Mouse (Mus musculus): ENCODE measurements at regions not wholly inside any gene's neighbourhood (a gene's known extent, or its start where the extent isn't known, plus 50 kb on each side); places are given as distances from the start of the nearest gene placed in this dataset.

GRCm38 (mm10) chr11:117538732-117539131, 54.6 kb downstream of the Gm11733 start:
- DNase-seq, result no peak

GRCm38 (mm10) chr11:117540609-117541008, 56.4 kb downstream of the Gm11733 start:
- DNase-seq, result no peak

DNA sequence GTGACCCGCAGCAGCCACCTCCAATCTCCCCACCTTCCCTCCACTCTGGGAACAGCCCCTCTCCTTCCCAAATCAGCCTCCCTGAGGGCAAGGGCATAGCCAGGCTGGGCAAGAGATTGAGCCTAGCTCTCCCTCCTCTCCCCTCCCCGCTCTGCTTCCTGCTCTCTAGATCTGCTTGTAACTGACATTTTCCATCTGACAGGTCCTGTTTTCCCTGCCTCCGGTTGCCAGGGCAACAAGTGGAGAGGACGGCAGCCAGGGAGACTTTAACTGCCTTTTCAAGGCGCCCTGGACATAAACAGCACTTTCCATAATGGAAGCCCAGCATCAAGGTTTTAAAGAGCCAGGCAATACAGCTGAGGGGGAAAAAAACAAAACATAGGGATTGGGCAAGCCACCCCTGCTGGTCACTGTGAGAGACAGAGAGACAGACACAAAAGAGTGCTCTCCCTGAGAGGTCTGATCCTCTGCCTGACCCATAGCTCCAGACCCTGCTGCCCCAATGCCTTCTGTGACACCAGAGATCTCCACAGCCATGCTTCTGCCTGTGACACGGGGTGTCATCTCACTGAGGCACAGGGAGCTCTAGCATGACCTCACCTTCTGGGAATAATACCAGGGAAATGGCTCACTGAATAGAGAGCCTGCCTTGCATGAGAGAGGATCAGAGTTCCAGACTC, 57.2 kb downstream of the Gm11733 start:
- peak; percentile 73 for DNase-seq

- DNase-seq, result no peak
Measured at GRCm38 (mm10) chr11:117543191-117543590, 59.0 kb downstream of the Gm11733 start.

GRCm38 (mm10) chr11:117544507-117544906, 60.3 kb downstream of the Gm11733 start:
- DNase-seq, result no peak

DNA sequence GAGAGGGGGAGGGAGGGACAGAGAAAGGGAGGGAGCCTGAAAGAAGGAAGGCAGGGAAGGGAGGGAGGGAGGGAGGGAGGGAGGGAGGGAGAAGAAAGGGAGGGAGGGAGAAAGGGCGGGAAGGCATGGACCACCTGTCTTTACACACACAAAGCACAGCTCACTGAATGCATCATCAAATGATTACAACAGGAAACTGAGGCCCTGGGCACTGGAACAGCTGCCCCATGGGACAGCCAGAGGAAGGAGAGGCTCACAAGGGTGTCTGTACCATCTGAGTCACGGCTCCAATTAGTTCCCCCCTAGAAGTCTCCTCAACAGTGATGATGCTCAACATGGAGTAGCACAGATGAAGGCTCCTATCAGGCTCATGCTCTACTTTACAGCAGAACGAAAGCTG, 60.8 kb downstream of the Gm11733 start:
- no peak for DNase-seq

DNA sequence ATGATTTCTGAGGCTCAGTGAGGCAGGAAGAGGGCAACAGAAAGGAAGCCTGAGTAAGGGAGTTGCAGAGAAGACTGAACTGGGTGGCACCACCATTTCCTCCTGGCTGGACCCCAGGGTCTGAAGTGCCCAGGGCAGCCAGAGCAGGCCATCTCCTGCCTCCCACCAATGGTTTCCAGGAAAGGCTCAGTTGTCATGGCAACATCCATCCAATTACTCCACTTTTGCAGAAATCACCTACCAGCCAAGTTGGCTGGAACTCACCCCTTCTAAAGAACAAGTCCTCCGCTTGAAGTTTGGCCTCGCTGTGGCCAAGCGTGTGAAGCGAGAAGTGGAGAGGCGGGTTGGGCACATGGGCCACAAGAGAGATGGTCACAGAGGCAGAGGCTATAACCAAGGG, 67.8 kb downstream of the Gm11733 start:
- no peak for DNase-seq

GRCm38 (mm10) chr11:117552430-117552969, 68.3 kb downstream of the Gm11733 start:
- DNase-seq, result no peak

GRCm38 (mm10) chr11:117554111-117554510, 69.9 kb downstream of the Gm11733 start:
- peak; percentile 67 for DNase-seq

- peak; percentile 65 for DNase-seq
Measured at GRCm38 (mm10) chr11:117557474-117558381, 73.6 kb downstream of the Gm11733 start.

DNA sequence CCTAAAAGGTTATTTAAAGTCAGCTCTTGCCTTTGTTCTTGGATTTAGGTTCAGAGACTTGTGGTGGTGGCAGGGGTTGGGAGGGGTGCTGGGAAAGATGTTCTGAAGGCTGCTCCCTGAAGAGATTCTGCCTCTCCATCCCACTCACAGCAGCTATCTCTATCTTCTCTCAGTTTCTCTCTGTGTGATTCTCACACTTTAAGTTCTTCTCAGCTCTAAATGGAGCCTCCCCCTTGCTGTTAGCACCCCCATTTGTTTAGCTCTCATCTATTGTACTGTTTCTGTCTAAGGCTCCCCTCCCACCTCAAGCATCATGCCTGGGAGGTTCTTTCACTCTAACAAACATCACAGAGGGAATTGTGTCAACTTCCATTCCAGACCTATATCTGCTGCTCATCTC, 75.7 kb downstream of the Gm11733 start:
- DNase-seq, result no peak

DNA sequence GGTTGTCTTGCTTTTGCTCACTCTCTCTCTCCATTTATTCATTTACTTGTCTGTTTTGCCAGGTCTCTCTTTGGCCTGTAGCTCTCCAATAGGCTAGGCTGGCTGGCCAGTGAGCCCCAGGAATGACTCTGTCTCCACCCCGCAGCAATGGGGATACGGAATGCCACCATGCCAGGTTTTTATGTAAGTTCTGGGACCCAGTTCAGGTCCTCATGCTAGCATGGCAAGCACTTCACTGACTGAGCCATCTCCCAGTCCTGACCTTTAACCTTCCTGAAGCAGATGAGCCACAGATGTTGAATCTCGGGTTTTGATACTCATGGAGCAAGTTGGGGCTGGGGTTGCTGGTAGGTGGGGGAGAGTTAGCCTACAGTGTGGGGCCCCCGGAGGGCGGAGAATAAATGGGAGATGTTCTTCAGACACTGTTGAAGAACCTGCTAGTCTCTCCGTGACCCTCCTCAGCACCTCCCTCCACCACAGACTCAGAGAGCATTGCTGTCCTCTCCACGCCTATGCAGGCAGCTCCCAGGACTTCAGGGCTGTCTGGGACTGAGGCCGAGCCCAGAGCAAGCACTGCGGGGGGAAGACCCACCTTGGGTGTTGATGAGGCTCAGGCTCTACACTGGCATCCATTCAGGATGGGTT, 83.9 kb downstream of the Gm11733 start:
- DNase-seq, result no peak

DNA sequence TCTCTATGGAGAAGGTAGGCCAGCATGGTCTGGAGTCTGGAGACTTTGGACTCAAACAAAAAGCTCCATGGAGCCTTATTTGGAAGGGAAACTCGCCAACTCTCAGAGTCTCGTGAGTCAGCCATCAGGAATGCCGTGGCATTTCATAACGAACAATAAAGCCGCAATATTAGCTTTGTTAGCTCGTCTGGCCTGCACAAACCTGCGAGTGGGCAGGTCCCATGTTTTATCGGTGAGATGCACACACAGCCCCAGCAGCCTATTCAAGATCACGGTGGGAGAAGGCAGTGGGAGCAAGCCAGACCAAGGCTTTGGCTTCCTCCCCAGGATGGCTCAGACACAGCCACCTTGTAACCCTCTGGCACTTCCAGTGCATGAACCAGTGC, 84.4 kb downstream of the Gm11733 start:
- peak; percentile 16 for DNase-seq

DNA sequence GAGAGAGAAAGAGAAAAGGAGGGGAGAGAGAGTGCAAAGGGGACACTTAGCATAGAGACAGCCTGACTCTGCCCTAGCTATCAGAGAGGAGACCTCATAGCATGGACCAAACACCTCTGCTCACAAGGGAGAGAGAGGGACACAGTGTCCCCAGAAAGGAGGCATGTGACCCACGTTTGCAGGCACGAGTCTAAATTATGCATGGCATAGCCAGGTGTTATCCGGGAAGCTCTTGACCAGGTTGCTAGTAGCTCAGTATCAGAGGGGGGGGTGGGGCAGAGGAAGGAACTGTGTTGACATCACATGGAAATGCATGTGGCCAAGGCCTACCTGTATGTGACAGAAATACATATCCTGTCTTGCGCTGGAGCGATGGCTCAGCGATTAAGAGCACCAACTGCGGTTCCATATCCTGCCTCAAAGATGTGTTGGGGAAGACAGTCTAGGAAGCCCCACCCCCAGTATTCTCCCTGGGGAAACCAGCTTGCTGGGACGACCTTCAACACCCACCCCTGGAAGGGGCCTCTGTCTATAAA, 84.5 kb upstream of the Tnrc6c start:
- no peak for DNase-seq

- no peak for DNase-seq
Measured at GRCm38 (mm10) chr11:117571858-117572257, 82.2 kb upstream of the Tnrc6c start.

DNA sequence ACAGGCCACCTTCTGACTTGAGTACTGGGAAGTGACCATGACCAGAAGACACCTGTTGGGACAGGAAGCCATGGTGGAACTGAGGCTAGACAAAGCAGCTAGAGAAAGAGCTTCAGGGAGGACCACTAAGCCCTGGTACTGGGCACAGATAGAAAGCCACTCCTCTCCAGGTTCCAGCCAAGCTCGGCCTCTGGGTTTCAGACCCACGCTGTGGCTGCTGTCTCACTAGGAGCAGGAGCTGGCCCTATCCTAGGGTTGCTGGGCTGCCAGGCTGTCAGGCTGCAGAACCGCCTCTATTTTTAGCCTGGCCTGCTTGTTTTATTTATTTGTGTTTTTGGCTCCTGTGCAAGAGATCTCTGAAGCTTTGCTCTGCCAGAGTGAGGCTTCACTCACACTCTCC, 79.4 kb upstream of the Tnrc6c start:
- peak; percentile 14 for DNase-seq

- DNase-seq, result no peak
Measured at GRCm38 (mm10) chr11:117579121-117579520, 75.0 kb upstream of the Tnrc6c start.

GRCm38 (mm10) chr11:117579720-117580119, 74.4 kb upstream of the Tnrc6c start:
- DNase-seq, result no peak

DNA sequence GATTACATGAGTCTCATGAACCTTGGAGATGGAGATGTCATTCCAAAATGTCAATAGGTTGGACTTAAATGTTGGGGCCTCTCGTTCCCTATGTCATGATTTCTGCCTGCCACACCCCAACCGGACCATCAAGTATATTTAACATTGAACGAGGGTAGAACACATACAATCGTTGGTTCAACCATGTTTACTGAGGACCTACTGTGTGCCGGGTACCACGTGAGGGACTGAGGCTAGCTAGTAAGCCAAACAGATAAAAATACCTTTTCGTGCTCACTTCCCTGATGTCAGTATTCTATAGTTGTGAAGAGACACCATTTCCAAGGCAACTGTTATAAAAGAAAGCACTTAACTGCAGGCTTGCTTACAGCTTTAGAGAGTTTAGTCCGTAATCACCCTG, 70.6 kb upstream of the Tnrc6c start:
- DNase-seq, result no peak

GRCm38 (mm10) chr11:117585556-117585955, 68.5 kb upstream of the Tnrc6c start:
- no peak for DNase-seq

DNA sequence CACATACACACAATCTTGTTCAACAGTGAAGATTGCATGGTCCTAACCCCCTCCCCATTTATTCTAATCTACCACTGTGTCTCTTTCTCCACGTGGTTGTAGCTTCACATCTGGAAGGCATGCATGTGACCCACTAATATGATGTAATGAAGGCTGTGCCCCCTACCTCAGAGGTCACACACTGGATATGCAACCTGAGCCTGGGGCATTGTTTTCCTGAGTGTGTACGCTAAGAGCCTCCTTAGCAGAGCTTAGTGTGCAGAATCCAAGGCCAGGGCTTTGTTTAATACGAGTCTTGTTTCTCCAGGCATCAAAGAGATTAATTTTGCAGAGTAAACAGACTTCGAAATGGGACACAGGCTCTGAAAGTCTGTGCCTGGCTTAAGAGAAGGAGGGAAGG, 68.0 kb upstream of the Tnrc6c start:
- DNase-seq, result no peak

DNA sequence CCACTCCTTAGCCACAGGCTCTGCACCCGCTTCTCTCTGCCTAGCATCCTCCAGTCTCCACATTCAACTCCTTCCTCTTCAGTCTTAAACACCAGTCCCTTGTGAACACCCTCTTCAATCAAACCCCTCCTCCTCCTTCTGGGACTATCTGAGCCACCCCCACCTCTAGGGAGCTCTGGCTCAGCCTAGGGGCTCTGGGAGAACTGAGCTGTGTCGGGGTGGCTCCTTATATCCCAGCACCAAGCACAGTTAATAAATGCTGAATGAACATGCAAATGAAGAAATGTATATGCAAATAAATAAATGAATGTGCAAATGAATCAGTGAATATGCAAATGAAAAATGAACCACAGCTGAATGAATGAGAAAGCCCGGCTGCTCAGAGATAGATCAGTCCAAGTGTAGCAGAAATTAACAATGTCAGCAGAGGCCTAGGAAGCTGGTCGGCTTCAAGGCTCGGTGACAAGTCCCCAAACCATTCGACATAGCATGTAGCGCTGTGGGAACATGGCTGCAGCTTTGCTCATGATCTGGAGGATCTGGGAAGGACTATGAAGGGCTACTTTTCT, 67.1 kb upstream of the Tnrc6c start:
- no peak for DNase-seq

DNA sequence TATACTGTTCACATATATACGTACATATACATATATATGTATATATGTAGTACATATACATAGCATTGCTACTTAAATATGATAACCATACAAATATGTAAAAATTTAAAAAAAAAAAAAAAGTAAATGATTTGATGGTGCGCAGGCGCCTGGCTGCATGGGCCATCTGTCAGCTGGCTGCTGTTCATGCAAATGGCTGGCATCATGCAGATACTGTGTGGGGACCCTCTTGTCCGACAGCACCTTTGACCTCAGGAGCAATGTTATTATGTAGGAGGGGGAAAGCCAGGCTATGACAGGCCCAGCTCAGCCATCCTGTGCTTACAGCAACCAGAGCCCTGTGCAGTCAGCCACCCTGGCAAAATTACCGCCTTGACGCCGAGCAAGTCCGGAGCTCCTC, 65.1 kb upstream of the Tnrc6c start:
- no peak for DNase-seq
